Mouse (Mus musculus) MEL (cell line): ENCODE results near the gene Mecp2. TPM values are rescaled to one million over a fixed set of nuclear protein-coding genes. Genes with fewer than 3 reads are reported as not detected.

Experiments
- DNase-seq: peaks from one replicate; pipeline ENCODE4 v3.0.0; 2011; ENCODE audit warnings: low read depth, low spot score
- H3K27ac ChIP-seq: 2 replicates; pipeline ENCODE4 v1.5.1; 2012; ENCODE audit warnings: low read depth, mild to moderate bottlenecking, control low read depth, low read length, moderate library complexity; ENCODE audit not compliant: control insufficient read depth
- H3K27me3 ChIP-seq, 2 experiments: fragments of 150-350 bp in 1 of 2; sonication (generic) in 1 of 2; 2 replicates each; pipeline ENCODE4 v1.6.1; 2012; ENCODE audit warnings: low read length in 2 of 2, mild to moderate bottlenecking in 2 of 2, improper control_type of control experiment in 1 of 2, moderate library complexity in 1 of 2; ENCODE audit not compliant: insufficient read depth in 2 of 2, control insufficient read depth in 1 of 2
- H3K36me3 ChIP-seq, 2 experiments: 2 replicates each; pipeline ENCODE4 v1.6.1; 2012 to 2014; ENCODE audit warnings: low read length in 2 of 2, improper control_type of control experiment in 1 of 2, inconsistent platforms in 1 of 2, mild to moderate bottlenecking in 1 of 2; ENCODE audit not compliant: insufficient read depth in 2 of 2, control insufficient read depth in 1 of 2
- H3K4me1 ChIP-seq, 2 experiments: fragments of 150-350 bp in 1 of 2; sonication (generic) in 1 of 2; 2 replicates each; pipeline ENCODE4 v1.6.1; 2012; ENCODE audit warnings: low read length in 2 of 2, improper control_type of control experiment in 1 of 2, mild to moderate bottlenecking in 1 of 2; ENCODE audit not compliant: insufficient read depth in 2 of 2, control insufficient read depth in 1 of 2
- H3K4me3 ChIP-seq, 2 experiments: fragments of 150-350 bp in 1 of 2; sonication (generic) in 1 of 2; 2 replicates each; pipeline ENCODE4 v1.5.1; 2012; ENCODE audit warnings: low read depth in 2 of 2, low read length in 2 of 2, mild to moderate bottlenecking in 2 of 2, moderate library complexity in 2 of 2, control low read depth in 1 of 2, improper control_type of control experiment in 1 of 2; ENCODE audit not compliant: control insufficient read depth in 1 of 2, insufficient read depth in 1 of 2
- H3K79me2 ChIP-seq: 2 replicates; pipeline ENCODE4 v1.6.1; 2012; ENCODE audit warnings: mild to moderate bottlenecking, low read length, moderate library complexity; ENCODE audit not compliant: control insufficient read depth, poor library complexity, insufficient read depth
- H3K9ac ChIP-seq: 2 replicates; pipeline ENCODE4 v1.6.1; 2012; ENCODE audit warnings: low read depth, mild to moderate bottlenecking, control low read depth, low read length, moderate library complexity; ENCODE audit not compliant: control insufficient read depth, poor library complexity, severe bottlenecking
- H3K9me3 ChIP-seq: fragments of 150-350 bp; sonication (generic); replicated peaks from 2 replicates; pipeline ENCODE4 v1.6.1; 2012; ENCODE audit warnings: mild to moderate bottlenecking, low read length, improper control_type of control experiment, moderate library complexity; ENCODE audit not compliant: insufficient read depth
- BHLHE40 ChIP-seq: IDR thresholded peaks from 2 replicates; pipeline ENCODE4 v1.6.1; 2012; ENCODE audit warnings: low read depth, mild to moderate bottlenecking, inconsistent platforms, low read length, improper control_type of control experiment, borderline replicate concordance
- CHD1 ChIP-seq: IDR thresholded peaks from 2 replicates; pipeline ENCODE4 v1.6.1; 2012; ENCODE audit warnings: low read depth, mild to moderate bottlenecking, inconsistent platforms, low read length, improper control_type of control experiment
- CTCF ChIP-seq, 3 experiments: IDR thresholded peaks in 2 of 3; conservative IDR thresholded peaks in 1 of 3; 2 replicates each; pipeline ENCODE4 v1.5.1; 2011 to 2012; ENCODE audit warnings: low read length in 3 of 3, low read depth in 2 of 3, mild to moderate bottlenecking in 2 of 3, improper control_type of control experiment in 1 of 3, inconsistent platforms in 1 of 3, mixed read lengths in 1 of 3, moderate library complexity in 1 of 3; ENCODE audit not compliant: control insufficient read depth in 1 of 3, insufficient read depth in 1 of 3, poor library complexity in 1 of 3, severe bottlenecking in 1 of 3
- E2F4 ChIP-seq: IDR thresholded peaks from 2 replicates; pipeline ENCODE4 v1.6.1; 2011; ENCODE audit warnings: low read depth, low read length, improper control_type of control experiment, borderline replicate concordance
- ELF1 ChIP-seq: IDR thresholded peaks from 2 replicates; pipeline ENCODE4 v1.6.1; 2014; ENCODE audit warnings: low read depth, mild to moderate bottlenecking, inconsistent platforms, low read length, improper control_type of control experiment, moderate library complexity
- EP300 ChIP-seq, 2 experiments: IDR thresholded peaks; 2 replicates each; pipeline ENCODE4 v1.6.1; 2011; ENCODE audit warnings: improper control_type of control experiment in 2 of 2, low read length in 2 of 2, low read depth in 1 of 2, mild to moderate bottlenecking in 1 of 2
- HCFC1 ChIP-seq: IDR thresholded peaks from 2 replicates; pipeline ENCODE4 v1.6.1; 2012; ENCODE audit warnings: low read depth, mild to moderate bottlenecking, inconsistent platforms, low read length, improper control_type of control experiment, moderate library complexity
- KAT2A ChIP-seq: conservative IDR thresholded peaks from 2 replicates; pipeline ENCODE4 v1.6.1; 2012; ENCODE audit warnings: low read depth, low read length, improper control_type of control experiment, inconsistent platforms
- MAFK ChIP-seq: IDR thresholded peaks from 2 replicates; pipeline ENCODE4 v1.6.1; 2011; ENCODE audit warnings: low read depth, mild to moderate bottlenecking, low read length, improper control_type of control experiment, borderline replicate concordance
- MAX ChIP-seq: IDR thresholded peaks from 2 replicates; pipeline ENCODE4 v1.6.1; 2011; ENCODE audit warnings: low read length, improper control_type of control experiment
- MXI1 ChIP-seq: IDR thresholded peaks from 2 replicates; pipeline ENCODE4 v1.6.1; 2011; ENCODE audit warnings: mild to moderate bottlenecking, low read depth, low read length, improper control_type of control experiment
- MYB ChIP-seq: IDR thresholded peaks from 2 replicates; pipeline ENCODE4 v1.6.1; 2011; ENCODE audit warnings: mild to moderate bottlenecking, low read depth, low read length, improper control_type of control experiment
- MYC ChIP-seq: IDR thresholded peaks from 2 replicates; pipeline ENCODE4 v1.6.1; 2011; ENCODE audit warnings: low read depth, mild to moderate bottlenecking, low read length, improper control_type of control experiment, moderate library complexity
- NRF1 ChIP-seq: IDR thresholded peaks from 2 replicates; pipeline ENCODE4 v1.6.1; 2014; ENCODE audit warnings: low read depth, mild to moderate bottlenecking, inconsistent platforms, low read length, improper control_type of control experiment, moderate library complexity; ENCODE audit not compliant: poor library complexity, insufficient read depth, severe bottlenecking
- POLR2A ChIP-seq, 2 experiments: IDR thresholded peaks; 2 replicates each; pipeline ENCODE4 v1.6.1; 2011 to 2012; ENCODE audit warnings: low read length in 2 of 2, mild to moderate bottlenecking in 2 of 2, control low read depth in 1 of 2, improper control_type of control experiment in 1 of 2, low read depth in 1 of 2, moderate library complexity in 1 of 2; ENCODE audit not compliant: control insufficient read depth in 1 of 2, insufficient read depth in 1 of 2, poor library complexity in 1 of 2
- POLR2AphosphoS2 ChIP-seq: IDR thresholded peaks from 2 replicates; pipeline ENCODE4 v1.6.1; 2011; ENCODE audit warnings: low read length, improper control_type of control experiment
- RAD21 ChIP-seq: IDR thresholded peaks from 2 replicates; pipeline ENCODE4 v1.6.1; 2011; ENCODE audit warnings: mild to moderate bottlenecking, low read depth, low read length, improper control_type of control experiment
- RCOR1 ChIP-seq: IDR thresholded peaks from 2 replicates; pipeline ENCODE4 v1.6.1; 2012; ENCODE audit warnings: low read depth, mild to moderate bottlenecking, inconsistent platforms, low read length, improper control_type of control experiment
- SMC3 ChIP-seq: IDR thresholded peaks from 2 replicates; pipeline ENCODE4 v1.6.1; 2011; ENCODE audit warnings: low read depth, low read length, improper control_type of control experiment
- TAL1 ChIP-seq: IDR thresholded peaks from 2 replicates; pipeline ENCODE4 v1.6.1; 2012; ENCODE audit warnings: mild to moderate bottlenecking, inconsistent platforms, low read length, moderate library complexity, mixed read lengths
- TBP ChIP-seq: IDR thresholded peaks from 2 replicates; pipeline ENCODE4 v1.8.0; 2011; ENCODE audit warnings: low read depth, low read length, improper control_type of control experiment
- TCF12 ChIP-seq: IDR thresholded peaks from 2 replicates; pipeline ENCODE4 v1.6.1; 2014; ENCODE audit warnings: low read depth, mild to moderate bottlenecking, inconsistent platforms, low read length, improper control_type of control experiment, moderate library complexity
- ZC3H11A ChIP-seq: IDR thresholded peaks from 2 replicates; pipeline ENCODE4 v1.6.1; 2012; ENCODE audit warnings: low read depth, mild to moderate bottlenecking, inconsistent platforms, low read length, improper control_type of control experiment
- ZKSCAN1 ChIP-seq: IDR thresholded peaks from 2 replicates; pipeline ENCODE4 v1.6.1; 2012; ENCODE audit warnings: low read depth, mild to moderate bottlenecking, inconsistent platforms, low read length, improper control_type of control experiment, moderate library complexity
- ZNF384 ChIP-seq: IDR thresholded peaks from 2 replicates; pipeline ENCODE4 v1.6.1; 2012; ENCODE audit warnings: low read depth, mild to moderate bottlenecking, inconsistent platforms, low read length, improper control_type of control experiment
- polyA plus RNA-seq, 2 experiments: library from polyadenylated mRNA; stranded (reverse) in 1 of 2; unstranded in 1 of 2; fragments of >175 nt in 1 of 2; fragments of >200 nt in 1 of 2; gene quantifications; 2 replicates each; pipeline versions ENCODE4 v1.2.1 to v1.2.4; 2012; ENCODE audit warnings: low replicate concordance in 2 of 2, low read depth in 1 of 2; ENCODE audit not compliant: insufficient read length in 2 of 2, insufficient read depth in 1 of 2, missing spikeins in 1 of 2
- total RNA-seq: library from RNA; depleted of rRNA; stranded (reverse); fragments of 300-350 nt; gene quantifications from 2 replicates; pipeline ENCODE4 v1.2.3, GENCODE M21; 2012

The Mecp2 gene
- total and polyA plus RNA-seq, 3 experiments: 12.5 to 20.7 TPM; not detected in 1

DNA sequence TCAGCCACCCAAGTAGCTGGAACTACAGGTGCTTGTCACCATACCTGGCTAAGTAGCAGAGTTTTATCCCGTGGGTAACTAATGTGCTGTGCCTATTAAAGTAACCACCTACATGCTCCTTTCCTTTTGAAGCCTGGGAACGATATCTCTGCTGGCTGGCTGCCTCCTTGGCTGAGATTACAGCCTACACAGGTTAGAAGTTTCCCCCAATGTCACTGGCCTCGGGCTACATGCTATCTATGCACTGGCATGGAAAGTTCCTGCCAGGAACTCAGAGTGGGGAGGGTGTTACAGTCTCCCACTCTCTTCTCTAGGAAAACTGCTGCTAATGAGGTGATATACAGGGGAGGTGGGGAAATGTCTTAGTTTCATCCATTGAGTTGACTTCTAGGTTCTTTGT lies 26.4 kb downstream of the Mecp2 start:
- no peaks in the 10 kb centered on the region for H3K79me2 ChIP-seq
- H3K36me3 ChIP-seq: peaks cover 0 to 7% of the 10 kb centered on the region in 2 experiments; a peak in 2 of 4 replicates
- DNase-seq: no peak
- H3K4me1 ChIP-seq: peaks cover 0 to 7% of the 10 kb centered on the region in 2 experiments; a peak in 2 of 4 replicates
- TF ChIP-seq ZC3H11A (no peak), TAL1 (no peak), NRF1 (no peak), MYB (no peak), ELF1 (no peak), POLR2AphosphoS2 (no peak), HCFC1 (no peak), MXI1 (no peak), TCF12 (no peak), ZNF384 (no peak), SMC3 (no peak), EP300 (IDR thresholded peaks at IDR 0.05; ENCODE audit: low read depth in 1 of 2, low read length in 2 of 2) (no peak), RAD21 (no peak)
- no peak overlapping the region for H3K4me3 ChIP-seq
- H3K27me3 ChIP-seq: no peaks in the 10 kb centered on the region
- no peak overlapping the region for H3K27ac ChIP-seq
- H3K9ac ChIP-seq: no peak overlapping the region
- H3K9me3 ChIP-seq: no peaks in the 10 kb centered on the region

GRCm38 (mm10) chrX:74105916-74106315 lies 29.2 kb downstream of the Mecp2 start:
- Histone ChIP-seq H3K9me3 (no peaks in the 10 kb centered on the region), H3K9ac (no peak overlapping the region), H3K4me3 (no peak overlapping the region), H3K27me3 (no peaks in the 10 kb centered on the region), H3K36me3 (peaks cover 0 to 7% of the 10 kb centered on the region in 2 experiments; a peak in 2 of 4 replicates), H3K4me1 (peaks cover 0 to 7% of the 10 kb centered on the region in 2 experiments; a peak in 2 of 4 replicates), H3K79me2 (no peaks in the 10 kb centered on the region), H3K27ac (no peak overlapping the region)
- TF ChIP-seq MYB: no peak
- no peak for TF ChIP-seq CHD1
- no peak for TF ChIP-seq POLR2A (IDR thresholded peaks at IDR 0.05; ENCODE audit: control insufficient read depth in 1 of 2, insufficient read depth in 1 of 2, low read depth in 1 of 2, low read length in 2 of 2, poor library complexity in 1 of 2)
- no peak for TF ChIP-seq KAT2A
- no peak for TF ChIP-seq MAX
- TF ChIP-seq E2F4: no peak
- TF ChIP-seq ZKSCAN1: no peak
- TF ChIP-seq BHLHE40: no peak
- TF ChIP-seq MXI1: no peak
- TF ChIP-seq TBP: no peak
- TF ChIP-seq MYC: no peak
- TF ChIP-seq RCOR1: no peak
- TF ChIP-seq MAFK: no peak
- no peak for TF ChIP-seq CTCF (IDR thresholded peaks at IDR 0.05 in 2 of 3, conservative IDR thresholded peaks at IDR 0.05 in 1 of 3; ENCODE audit: control insufficient read depth in 1 of 3, insufficient read depth in 1 of 3, low read depth in 2 of 3, low read length in 3 of 3, poor library complexity in 1 of 3, severe bottlenecking in 1 of 3)
- no peak for TF ChIP-seq RAD21
- TF ChIP-seq TAL1: no peak
- DNase-seq: peak; percentile 45
